Mouse (Mus musculus): Measurements from ENCODE around the gene Pdzrn3.

DNA sequence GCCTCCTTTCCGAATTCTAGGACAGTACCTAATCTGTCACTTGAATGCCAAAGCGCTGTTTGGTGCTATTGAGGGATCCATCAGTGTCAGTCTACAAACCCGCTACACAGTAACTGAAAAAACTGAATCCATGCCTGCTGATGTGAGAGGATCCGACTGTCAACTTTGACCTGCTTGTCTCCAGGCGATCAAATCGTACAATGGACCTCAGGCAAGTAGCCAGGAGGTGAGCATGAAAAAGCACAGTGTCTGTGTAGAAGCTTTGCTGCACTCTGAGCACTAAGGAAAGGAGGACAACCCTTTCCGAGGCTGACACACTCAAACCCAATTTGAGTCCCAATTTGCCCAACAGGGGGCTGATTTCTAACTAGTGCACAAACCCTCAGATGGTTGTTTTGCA, 24.0 kb downstream of the Pdzrn3 start:
- TF ChIP-seq CTCF (IDR thresholded peaks at IDR 0.05; ENCODE audit: extremely low read depth, insufficient read length, insufficient replicate concordance, low read depth, low read length) (no peak), POLR2A (IDR thresholded peaks at IDR 0.05; ENCODE audit: low read depth, low read length) (no peak)

Data from small intestine, adult 2 months (tissue).